Mouse (Mus musculus): ENCODE data around the gene Plp1. TPM values are rescaled to one million over a fixed set of nuclear protein-coding genes. Genes with fewer than 3 reads are reported as not detected.

Plp1 gene
- polyA plus RNA-seq, 1 experiment from 2014 or later, result 9.7 TPM

DNA sequence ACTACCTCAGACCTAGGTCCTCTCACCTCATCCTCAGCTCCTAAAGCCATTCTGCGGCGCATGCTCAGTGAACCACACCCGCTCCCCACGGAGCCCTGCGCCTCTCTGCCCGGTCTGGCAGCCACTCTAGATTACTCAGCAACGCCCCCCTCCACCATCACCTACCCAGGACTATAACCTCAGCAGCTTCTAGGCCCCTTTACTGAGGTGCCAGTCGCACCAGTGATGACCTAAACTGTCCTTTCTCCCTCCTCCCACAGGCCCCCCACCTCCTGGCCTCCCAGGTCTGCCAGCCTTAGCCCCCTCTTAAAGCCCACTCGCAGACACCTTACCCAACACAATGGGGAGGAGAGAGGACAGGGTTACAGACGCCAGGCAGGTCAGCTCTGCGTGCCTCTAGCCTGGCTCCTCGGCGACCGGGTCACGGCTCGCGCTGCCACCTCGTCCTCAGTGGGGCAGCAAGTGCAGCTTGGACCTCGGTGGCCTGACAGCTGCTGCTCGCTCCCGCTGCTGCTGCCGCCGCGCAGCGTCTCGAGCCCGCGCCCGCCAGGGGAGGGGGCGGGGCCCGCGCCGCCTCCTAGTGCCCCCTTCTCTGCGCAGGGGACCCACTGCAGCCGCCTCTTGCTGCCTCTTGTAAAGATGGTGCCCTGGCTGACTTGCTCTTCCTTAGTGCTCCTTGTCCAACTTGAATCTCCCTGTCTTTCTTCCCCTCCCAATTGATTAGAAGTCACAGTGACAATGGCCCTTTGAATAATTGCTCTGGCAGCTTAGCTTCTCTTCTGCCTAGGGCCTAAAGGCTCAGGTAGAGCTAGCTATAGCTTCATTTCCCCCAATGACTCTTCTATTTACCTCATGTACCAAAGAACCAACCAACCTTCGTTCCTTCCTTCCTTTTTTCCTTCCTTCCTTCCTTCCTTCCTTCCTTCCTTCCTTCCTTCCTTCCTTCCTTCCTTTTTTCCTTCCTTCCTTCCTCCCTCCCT lies 45.9 kb downstream of the Plp1 start, which contains the start of gene Rab9b:
TSS of gene Rab9b (minus strand) at position 695 of the 980 bp plus-strand sequence.
- peak within 1 kb of the TSS; percentile 63 for H3K9ac ChIP-seq
- no peaks in the 10 kb centered on the region for H3K9me3 ChIP-seq (replicated peaks)
- H3K27ac ChIP-seq, result peak within 1 kb of the TSS; percentile 19; the same call in 1 of the 2 replicates
- no peaks in the 10 kb centered on the region for H3K4me1 ChIP-seq
- WGBS, result 23% methylated on average over 26 of the region's 36 CpGs
- peak within 1 kb of the TSS; percentile 61 for H3K4me2 ChIP-seq
- H3K36me3 ChIP-seq (ENCODE audit: poor library complexity, severe bottlenecking), result no peaks in the 10 kb centered on the region
- peak; percentile 94 for ATAC-seq
- peak within 1 kb of the TSS; percentile 54 for H3K4me3 ChIP-seq
- H3K27me3 ChIP-seq, result no peaks in the 10 kb centered on the region

Other genes starting within 250 kb of the Plp1 start
- gene Tceal3, start 231.8 kb upstream of the Plp1 start, polyA plus RNA-seq (2015; fragmentation: Nextera tagmentation; extraction: Ambion mirVana), result 33.9 and 34.0 TPM in 2 replicates
- gene Tceal1, start 114.7 kb upstream of the Plp1 start, polyA plus RNA-seq (2015; fragmentation: Nextera tagmentation; extraction: Ambion mirVana), result 17.2 and 18.7 TPM in 2 replicates
- gene Morf4l2, start 79.0 kb upstream of the Plp1 start, polyA plus RNA-seq (2015; fragmentation: Nextera tagmentation; extraction: Ambion mirVana), result 547 and 561 TPM in 2 replicates
- gene Glra4, start 42.5 kb upstream of the Plp1 start, polyA plus RNA-seq (2015; fragmentation: Nextera tagmentation; extraction: Ambion mirVana), result 0.13 TPM in 1 of 2 replicates, not detected in the other
- 5.8 and 6.3 TPM in 2 replicates for gene Rab9b, start 46.1 kb downstream of the Plp1 start, polyA plus RNA-seq (2015; fragmentation: Nextera tagmentation; extraction: Ambion mirVana)
- gene H2bfm, start 104.7 kb downstream of the Plp1 start, polyA plus RNA-seq (2015; fragmentation: Nextera tagmentation; extraction: Ambion mirVana), result not detected in 2 replicates
- gene Tmsb15b2, start 152.8 kb downstream of the Plp1 start, polyA plus RNA-seq (2015; fragmentation: Nextera tagmentation; extraction: Ambion mirVana), result 96.8 and 112 TPM in 2 replicates
- gene Tmsb15l, start 154.2 kb downstream of the Plp1 start, polyA plus RNA-seq (2015; fragmentation: Nextera tagmentation; extraction: Ambion mirVana), result 9.0 and 10.2 TPM in 2 replicates
- 41.2 and 54.6 TPM in 2 replicates for gene Tmsb15b1, start 154.2 kb downstream of the Plp1 start, polyA plus RNA-seq (2015; fragmentation: Nextera tagmentation; extraction: Ambion mirVana)
- gene Zcchc18, start 170.5 kb downstream of the Plp1 start, polyA plus RNA-seq (2015; fragmentation: Nextera tagmentation; extraction: Ambion mirVana), result 192 and 222 TPM in 2 replicates
- 14.9 and 18.4 TPM in 2 replicates for gene Slc25a53, start 215.6 kb downstream of the Plp1 start, polyA plus RNA-seq (2015; fragmentation: Nextera tagmentation; extraction: Ambion mirVana)
- gene Fam199x, start 226.9 kb downstream of the Plp1 start, polyA plus RNA-seq (2015; fragmentation: Nextera tagmentation; extraction: Ambion mirVana), result 6.8 and 8.6 TPM in 2 replicates